Mouse (Mus musculus): Measurements from ENCODE around the gene Dolpp1. TPM values are rescaled to one million over a fixed set of nuclear protein-coding genes. Genes with fewer than 3 reads are reported as not detected.
A peak's percentile ranks its signal among the peaks of the same experiment; 100 is the strongest.

Gene Dolpp1
- polyA plus RNA-seq, 1 experiment from 2014 or later, result 15.4 TPM

GRCm38 (mm10) chr2:30377721-30378120, 14.3 kb upstream of the Dolpp1 start:
- H3K27me3 ChIP-seq, result no peaks in the 10 kb centered on the region
- DNase-seq (ENCODE audit: low read depth, low spot score) (no peak), ATAC-seq (no peak)
- CTCF ChIA-PET, result no interaction called here
- POLR2A ChIA-PET, result interaction anchor here (0.5 to 1.6 kb wide), 2 partner anchors 13 to 1795 kb away, joined by 3 to 4 read pairs; no protein-coding TSS in a partner anchor
- no peak for TF ChIP-seq CTCF (IDR thresholded peaks at IDR 0.05)
- in situ Hi-C loops (cut with MboI; ENCODE audit: low pct_unique_long_range_greater_than_20kb), result no loop called here

DNA sequence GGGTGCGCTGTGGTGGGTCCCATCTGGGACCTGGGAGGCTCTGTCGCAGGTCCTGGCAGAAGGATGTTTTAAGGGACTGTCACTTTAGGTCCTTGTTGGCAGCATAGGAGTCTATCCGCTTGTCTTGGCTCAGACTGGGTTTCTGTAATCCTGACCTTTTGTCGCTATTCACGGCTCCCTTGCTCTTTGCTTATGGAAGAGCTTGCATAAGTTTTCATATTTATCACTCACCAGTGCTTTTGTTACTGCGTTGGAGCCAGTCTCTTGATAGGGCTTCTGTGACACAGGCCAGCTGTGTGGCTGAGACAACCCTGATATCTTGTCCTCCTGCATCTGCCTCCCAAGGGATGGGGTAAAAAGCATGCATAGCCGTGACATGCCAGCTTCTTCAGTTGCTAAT, 12.7 kb upstream of the Dolpp1 start:
- ATAC-seq (no peak), DNase-seq (ENCODE audit: low read depth, low spot score) (no peak)
- POLR2A ChIA-PET, result interaction anchor here (1.6 kb wide), 1 partner anchor 15 kb away, joined by 4 read pairs; no protein-coding TSS in a partner anchor
- CTCF ChIA-PET, result no interaction called here
- in situ Hi-C loops (cut with MboI; ENCODE audit: low pct_unique_long_range_greater_than_20kb), result no loop called here
- no peak for TF ChIP-seq CTCF (IDR thresholded peaks at IDR 0.05)
- no peaks in the 10 kb centered on the region for H3K27me3 ChIP-seq

DNA sequence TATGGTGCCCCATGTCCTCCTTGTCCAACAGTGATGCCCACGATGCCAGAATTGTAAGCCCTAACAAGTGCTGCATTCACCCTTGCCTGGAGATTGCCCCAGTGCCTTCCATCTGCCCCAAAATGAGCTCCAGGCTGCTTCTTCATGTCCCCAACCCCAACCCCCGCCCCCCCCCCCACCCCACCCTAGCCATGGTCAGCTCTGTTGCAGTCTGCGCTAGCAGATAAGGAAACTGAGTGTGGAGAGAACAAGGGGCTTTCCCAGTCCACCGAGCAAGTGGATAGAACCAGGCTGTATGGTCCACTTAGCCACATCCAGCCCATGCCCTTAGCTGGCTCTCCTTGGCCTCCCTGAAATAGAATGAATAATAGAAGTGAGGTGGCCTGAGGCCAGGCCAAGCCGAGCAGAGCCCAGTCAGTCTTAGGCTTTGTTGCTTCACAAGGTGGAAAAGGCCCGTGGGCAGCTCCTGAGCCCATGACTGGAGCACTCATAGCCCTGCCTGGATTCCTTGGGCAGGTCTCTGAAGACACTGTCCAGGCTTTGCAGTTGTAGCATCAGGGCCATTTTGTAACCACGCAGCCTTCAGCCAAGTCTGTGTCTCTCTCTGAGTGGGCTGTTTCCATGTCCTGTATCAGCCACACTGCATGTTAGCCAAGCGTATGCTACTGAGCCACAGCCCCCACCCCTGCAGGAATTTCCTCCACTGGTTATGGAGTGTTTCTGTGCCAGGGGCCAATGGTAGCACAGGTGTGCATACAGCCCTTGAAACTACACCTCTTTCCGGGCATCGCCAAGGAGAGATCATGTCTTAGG, 11.3 kb upstream of the Dolpp1 start:
- no peak for DNase-seq (ENCODE audit: low read depth, low spot score)
- no peak for ATAC-seq

DNA sequence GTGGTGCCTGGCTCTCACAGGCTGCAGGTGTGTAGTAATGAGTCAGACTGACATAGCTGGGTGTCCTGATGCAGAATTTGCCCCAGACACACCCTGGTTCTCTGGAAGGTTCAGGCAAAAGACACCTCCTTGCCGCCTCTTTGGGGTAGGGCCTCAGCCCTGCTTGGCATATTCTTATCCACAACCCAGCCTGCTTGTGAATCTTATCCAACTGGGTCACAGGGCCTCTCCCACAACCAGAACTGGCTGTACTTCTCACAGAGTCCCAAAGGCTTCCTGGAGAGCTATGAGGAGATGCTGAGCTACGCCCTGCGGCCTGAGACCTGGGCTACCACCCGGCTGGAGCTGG, 10.7 kb upstream of the Dolpp1 start:
- no peaks in the 10 kb centered on the region for H3K27me3 ChIP-seq
- in situ Hi-C loops (cut with MboI; ENCODE audit: low pct_unique_long_range_greater_than_20kb), result no loop called here
- ChIA-PET CTCF (no interaction called here), POLR2A (no interaction called here)
- DNase-seq (ENCODE audit: low read depth, low spot score) (no peak), ATAC-seq (no peak)
- no peak for TF ChIP-seq CTCF (IDR thresholded peaks at IDR 0.05)

More for the DNA sequence above, 11.3 kb upstream of the Dolpp1 start:
- ChIA-PET CTCF (no interaction called here), POLR2A (no interaction called here)
- H3K27me3 ChIP-seq, result no peaks in the 10 kb centered on the region
- TF ChIP-seq CTCF (IDR thresholded peaks at IDR 0.05), result no peak
- in situ Hi-C loops (cut with MboI; ENCODE audit: low pct_unique_long_range_greater_than_20kb), result no loop called here

- ATAC-seq (no peak), DNase-seq (ENCODE audit: low read depth, low spot score) (no peak)
- CTCF ChIA-PET, result no interaction called here
- POLR2A ChIA-PET, result interaction anchor here (1.7 kb wide), 1 partner anchor 29 kb away, joined by 4 read pairs; no protein-coding TSS in a partner anchor
- TF ChIP-seq CTCF (IDR thresholded peaks at IDR 0.05), result no peak
- no peaks in the 10 kb centered on the region for H3K27me3 ChIP-seq
- in situ Hi-C loops (cut with MboI; ENCODE audit: low pct_unique_long_range_greater_than_20kb), result no loop called here
Measured at GRCm38 (mm10) chr2:30384814-30385213, 7.2 kb upstream of the Dolpp1 start.

DNA sequence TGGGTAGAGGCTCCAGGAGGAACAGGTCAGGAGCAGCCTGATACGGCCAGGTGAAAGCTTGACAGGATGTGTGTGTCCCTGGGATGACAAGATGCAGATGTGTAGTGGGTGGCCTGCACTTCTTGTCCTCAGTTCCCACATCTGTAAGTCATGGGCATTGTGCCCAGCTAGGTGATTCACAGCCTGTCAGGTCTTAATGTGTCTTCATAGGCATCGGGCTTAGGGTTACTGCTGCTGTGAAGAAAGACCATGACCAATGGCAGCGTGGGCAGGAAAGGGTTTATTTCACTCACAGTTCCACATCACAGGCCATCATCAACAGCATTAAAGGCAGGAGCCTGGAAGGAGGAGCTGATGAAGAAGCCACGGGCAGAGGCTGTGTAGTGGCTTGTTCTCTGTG, 6.5 kb upstream of the Dolpp1 start:
- ChIA-PET CTCF (no interaction called here), POLR2A (interaction anchor here (1.7 kb wide), 1 partner anchor 29 kb away, joined by 4 read pairs; no protein-coding TSS in a partner anchor)
- ATAC-seq (no peak), DNase-seq (ENCODE audit: low read depth, low spot score) (no peak)
- TF ChIP-seq CTCF (IDR thresholded peaks at IDR 0.05), result no peak
- in situ Hi-C loops (cut with MboI; ENCODE audit: low pct_unique_long_range_greater_than_20kb), result no loop called here
- no peaks in the 10 kb centered on the region for H3K27me3 ChIP-seq

GRCm38 (mm10) chr2:30386913-30387312, 5.1 kb upstream of the Dolpp1 start:
- CTCF ChIA-PET, result no interaction called here
- ATAC-seq (no peak), DNase-seq (ENCODE audit: low read depth, low spot score) (no peak)
- no peaks in the 10 kb centered on the region for H3K27me3 ChIP-seq
- POLR2A ChIA-PET, result no interaction called here
- in situ Hi-C loops (cut with MboI; ENCODE audit: low pct_unique_long_range_greater_than_20kb), result no loop called here
- no peak for TF ChIP-seq CTCF (IDR thresholded peaks at IDR 0.05)

DNA sequence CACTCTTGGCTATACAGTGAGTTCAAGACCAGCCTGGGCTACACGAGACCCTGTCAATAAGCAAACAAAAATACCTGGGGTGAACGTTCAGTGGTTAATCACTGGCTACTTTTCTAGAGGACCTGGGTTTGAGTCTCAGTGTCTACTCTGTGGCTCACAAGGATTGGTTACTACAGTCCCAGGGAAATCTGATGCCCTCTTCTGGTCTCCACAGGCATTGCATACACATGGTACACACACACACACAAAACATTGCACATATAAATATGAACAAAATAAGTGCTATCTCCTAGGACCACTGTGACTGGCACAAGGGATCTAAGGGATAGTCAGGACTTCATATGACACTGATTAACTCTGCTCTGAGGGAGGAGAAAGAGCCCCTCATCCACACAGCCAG, 3.1 kb upstream of the Dolpp1 start:
- no peak for TF ChIP-seq CTCF (IDR thresholded peaks at IDR 0.05)
- H3K27me3 ChIP-seq, result no peaks in the 10 kb centered on the region
- in situ Hi-C loops (cut with MboI; ENCODE audit: low pct_unique_long_range_greater_than_20kb), result no loop called here
- no peak for DNase-seq (ENCODE audit: low read depth, low spot score)
- ChIA-PET POLR2A (interaction anchor here (0.6 kb wide), 1 partner anchor 379 kb away, joined by 3 read pairs; no protein-coding TSS in a partner anchor), CTCF (no interaction called here)
- ATAC-seq, result no peak

- in situ Hi-C loops (cut with MboI; ENCODE audit: low pct_unique_long_range_greater_than_20kb), result no loop called here
- no peak for TF ChIP-seq CTCF (IDR thresholded peaks at IDR 0.05)
- DNase-seq (ENCODE audit: low read depth, low spot score), result no peak
- POLR2A ChIA-PET, result interaction anchor here (0.6 to 1.2 kb wide), 3 partner anchors 9 to 22 kb away, joined by 3 read pairs; no protein-coding TSS in a partner anchor
- CTCF ChIA-PET, result no interaction called here
- peak; percentile 53 for ATAC-seq
- H3K27me3 ChIP-seq, result no peaks in the 10 kb centered on the region
Measured at GRCm38 (mm10) chr2:30392577-30393369, 719 bp downstream of the Dolpp1 start.

GRCm38 (mm10) chr2:30393370-30393656, 1.3 kb downstream of the Dolpp1 start:
- in situ Hi-C loops (cut with MboI; ENCODE audit: low pct_unique_long_range_greater_than_20kb), result no loop called here
- TF ChIP-seq CTCF (IDR thresholded peaks at IDR 0.05), result no peak
- ChIA-PET POLR2A (interaction anchor here (1.2 kb wide), 1 partner anchor 9 kb away, joined by 3 read pairs; no protein-coding TSS in a partner anchor), CTCF (no interaction called here)
- ATAC-seq, result no peak
- no peak for DNase-seq (ENCODE audit: low read depth, low spot score)
- no peaks in the 10 kb centered on the region for H3K27me3 ChIP-seq

DNA sequence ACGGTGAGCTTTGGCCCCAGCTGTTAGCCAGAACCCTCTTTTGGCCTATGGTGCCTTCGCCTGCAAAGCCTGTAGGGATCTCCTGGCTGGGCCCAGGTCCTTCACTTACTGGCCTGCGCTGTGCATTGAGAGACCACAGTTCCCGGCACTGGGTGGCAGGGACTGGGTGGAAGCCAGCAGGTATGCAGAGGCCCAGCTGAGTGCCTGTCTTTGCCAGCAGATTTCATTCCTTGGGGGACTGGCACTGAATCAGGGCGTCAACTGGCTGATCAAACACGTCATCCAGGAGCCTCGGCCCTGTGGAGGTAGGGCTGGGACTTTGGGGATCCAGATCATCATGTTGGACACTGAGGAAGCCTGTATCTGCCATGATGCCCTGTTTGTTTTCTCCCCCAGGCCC, 3.7 kb downstream of the Dolpp1 start:
- CTCF ChIA-PET, result interaction anchor here (0.8 kb wide), 1 partner anchor 9 kb away, joined by 4 read pairs; no protein-coding TSS in a partner anchor
- ATAC-seq (no peak), DNase-seq (ENCODE audit: low read depth, low spot score) (no peak)
- no peaks in the 10 kb centered on the region for H3K27me3 ChIP-seq
- POLR2A ChIA-PET, result no interaction called here
- in situ Hi-C loops (cut with MboI; ENCODE audit: low pct_unique_long_range_greater_than_20kb), result no loop called here
- TF ChIP-seq CTCF (IDR thresholded peaks at IDR 0.05), result no peak
